Mouse (Mus musculus): Measurements from ENCODE around the gene Greb1. TPM values are rescaled to one million over a fixed set of nuclear protein-coding genes. Genes with fewer than 3 reads are reported as not detected.
"Not testable (repeated sequence)": the region's sequence is repeated elsewhere in the genome, so short reads cannot be mapped to it uniquely, and the experiment has no call there.

The Greb1 gene
- polyA plus RNA-seq, 2 experiments, result 0.41 to 1.1 TPM

GRCm38 (mm10) chr12:16696146-16696545, 104.5 kb downstream of the Greb1 start:
- Histone ChIP-seq H3K9ac (replicated peaks) (no peak overlapping the region), H3K27ac (no peak overlapping the region), H3K4me1 (replicated peaks; ENCODE audit: control insufficient read depth in 2 of 2, insufficient read depth in 2 of 2, low read length in 1 of 2) (no peaks in the 10 kb centered on the region), H3K4me2 (ENCODE audit: low read depth) (no peak overlapping the region), H3K27me3 (ENCODE audit: control insufficient read depth, insufficient read depth, low read length) (no peaks in the 10 kb centered on the region), H3K9me3 (ENCODE audit: control insufficient read depth, low read length) (no peaks in the 10 kb centered on the region), H3K4me3 (ENCODE audit: insufficient read depth in 1 of 2, low read depth in 2 of 2, low read length in 2 of 2) (no peak overlapping the region), H3K36me3 (replicated peaks; ENCODE audit: control insufficient read depth, insufficient read depth, low read depth) (no peaks in the 10 kb centered on the region)
- TF ChIP-seq CTCF (IDR thresholded peaks at IDR 0.05; ENCODE audit: low read depth) (no peak), EP300 (IDR thresholded peaks at IDR 0.05; ENCODE audit: low read depth) (no peak)
- 81% methylated on average over 13 of the region's 13 CpGs for WGBS (ENCODE audit: insufficient replicate concordance)
- DNase-seq (ENCODE audit: low read depth in 3 of 3, low spot score in 3 of 3) (no peak), ATAC-seq (ENCODE audit: insufficient read depth) (no peak)

- ATAC-seq (ENCODE audit: insufficient read depth); DNase-seq (ENCODE audit: low read depth in 3 of 3, low spot score in 3 of 3); H3K4me1 ChIP-seq (replicated peaks; ENCODE audit: control insufficient read depth in 2 of 2, insufficient read depth in 2 of 2, low read length in 1 of 2); H3K4me3 ChIP-seq (ENCODE audit: insufficient read depth in 1 of 2, low read depth in 2 of 2, low read length in 2 of 2); H3K9ac ChIP-seq (replicated peaks); H3K36me3 ChIP-seq (replicated peaks; ENCODE audit: control insufficient read depth, insufficient read depth, low read depth); H3K4me2 ChIP-seq (ENCODE audit: low read depth); H3K27ac ChIP-seq; H3K9me3 ChIP-seq (ENCODE audit: control insufficient read depth, low read length); H3K27me3 ChIP-seq (ENCODE audit: control insufficient read depth, insufficient read depth, low read length): not testable (repeated sequence)
- WGBS (ENCODE audit: insufficient replicate concordance), result 81% methylated on average over 7 of the region's 8 CpGs
Measured at GRCm38 (mm10) chr12:16695252-16695651, 105.4 kb downstream of the Greb1 start.

- H3K4me1 ChIP-seq (replicated peaks; ENCODE audit: control insufficient read depth in 2 of 2, insufficient read depth in 2 of 2, low read length in 1 of 2), result no peaks in the 10 kb centered on the region
- ATAC-seq (ENCODE audit: insufficient read depth) (no peak), DNase-seq (ENCODE audit: low read depth in 3 of 3, low spot score in 3 of 3) (no peak)
- WGBS (ENCODE audit: insufficient replicate concordance), result 43% methylated on average over 5 of the region's 5 CpGs
- H3K36me3 ChIP-seq (replicated peaks; ENCODE audit: control insufficient read depth, insufficient read depth, low read depth), result no peaks in the 10 kb centered on the region
- TF ChIP-seq CTCF (IDR thresholded peaks at IDR 0.05; ENCODE audit: low read depth) (no peak), EP300 (IDR thresholded peaks at IDR 0.05; ENCODE audit: low read depth) (no peak)
- H3K27ac ChIP-seq, result no peak overlapping the region
- H3K4me3 ChIP-seq (ENCODE audit: insufficient read depth in 1 of 2, low read depth in 2 of 2, low read length in 2 of 2), result no peak overlapping the region
- no peak overlapping the region for H3K4me2 ChIP-seq (ENCODE audit: low read depth)
- H3K27me3 ChIP-seq (ENCODE audit: control insufficient read depth, insufficient read depth, low read length), result no peaks in the 10 kb centered on the region
- H3K9me3 ChIP-seq (ENCODE audit: control insufficient read depth, low read length), result no peaks in the 10 kb centered on the region
- H3K9ac ChIP-seq (replicated peaks), result no peak overlapping the region
Measured at GRCm38 (mm10) chr12:16694783-16695182, 105.9 kb downstream of the Greb1 start.

GRCm38 (mm10) chr12:16690631-16691030, 110.1 kb downstream of the Greb1 start:
- no peak overlapping the region for H3K4me2 ChIP-seq (ENCODE audit: low read depth)
- 61% methylated on average over 9 of the region's 9 CpGs for WGBS (ENCODE audit: insufficient replicate concordance)

GRCm38 (mm10) chr12:16672246-16672645, 128.4 kb downstream of the Greb1 start:
- Histone ChIP-seq H3K27me3 (ENCODE audit: control insufficient read depth, insufficient read depth, low read length) (no peaks in the 10 kb centered on the region), H3K4me3 (ENCODE audit: insufficient read depth in 1 of 2, low read depth in 2 of 2, low read length in 2 of 2) (no peak overlapping the region), H3K36me3 (replicated peaks; ENCODE audit: control insufficient read depth, insufficient read depth, low read depth) (no peaks in the 10 kb centered on the region), H3K27ac (no peak overlapping the region), H3K9me3 (ENCODE audit: control insufficient read depth, low read length) (no peaks in the 10 kb centered on the region), H3K4me2 (ENCODE audit: low read depth) (no peak overlapping the region), H3K4me1 (replicated peaks; ENCODE audit: control insufficient read depth in 2 of 2, insufficient read depth in 2 of 2, low read length in 1 of 2) (no peaks in the 10 kb centered on the region), H3K9ac (replicated peaks) (no peak overlapping the region)
- no peak for TF ChIP-seq CTCF (IDR thresholded peaks at IDR 0.05; ENCODE audit: low read depth)
- no peak for TF ChIP-seq EP300 (IDR thresholded peaks at IDR 0.05; ENCODE audit: low read depth)
- WGBS (ENCODE audit: insufficient replicate concordance), result 81% methylated on average over 10 of the region's 10 CpGs
- no peak for ATAC-seq (ENCODE audit: insufficient read depth)
- DNase-seq (ENCODE audit: low read depth in 3 of 3, low spot score in 3 of 3), result no peak

More at GRCm38 (mm10) chr12:16690631-16691030, 110.1 kb downstream of the Greb1 start:
- no peaks in the 10 kb centered on the region for H3K36me3 ChIP-seq (replicated peaks; ENCODE audit: control insufficient read depth, insufficient read depth, low read depth)
- ATAC-seq (ENCODE audit: insufficient read depth) (no peak), DNase-seq (ENCODE audit: low read depth in 3 of 3, low spot score in 3 of 3) (no peak)
- H3K9me3 ChIP-seq (ENCODE audit: control insufficient read depth, low read length), result no peaks in the 10 kb centered on the region
- H3K27ac ChIP-seq, result no peak overlapping the region
- TF ChIP-seq CTCF (IDR thresholded peaks at IDR 0.05; ENCODE audit: low read depth) (no peak), EP300 (IDR thresholded peaks at IDR 0.05; ENCODE audit: low read depth) (no peak)
- no peak overlapping the region for H3K4me3 ChIP-seq (ENCODE audit: insufficient read depth in 1 of 2, low read depth in 2 of 2, low read length in 2 of 2)
- H3K9ac ChIP-seq (replicated peaks), result no peak overlapping the region
- H3K27me3 ChIP-seq (ENCODE audit: control insufficient read depth, insufficient read depth, low read length), result no peaks in the 10 kb centered on the region
- H3K4me1 ChIP-seq (replicated peaks; ENCODE audit: control insufficient read depth in 2 of 2, insufficient read depth in 2 of 2, low read length in 1 of 2), result no peaks in the 10 kb centered on the region

Data from liver, embryonic 14.5 days (tissue).